Mouse (Mus musculus) forebrain, embryonic 16.5 days (tissue): ENCODE data around the gene Hrh2. TPM values are rescaled to one million over a fixed set of nuclear protein-coding genes. Genes with fewer than 3 reads are reported as not detected.

ENCODE experiments used
- ATAC-seq: fragments of 200-750 bp; cut with Nextera tagmentation; 2 replicates; pipeline ENCODE4 v1.8.0; 2017; ENCODE audit warnings: mild to moderate bottlenecking, moderate library complexity
- H3K27ac ChIP-seq: fragments of 300-500 bp; sonication (generic); 2 replicates; pipeline ENCODE4 v1.5.1; 2014; ENCODE audit warnings: low read length, control low read depth
- H3K27me3 ChIP-seq: fragments of 300-500 bp; sonication (generic); replicated peaks from 2 replicates; pipeline ENCODE4 v1.6.1; 2014; ENCODE audit warnings: low read length; ENCODE audit not compliant: control insufficient read depth, insufficient read depth
- H3K36me3 ChIP-seq: fragments of 300-500 bp; sonication (generic); 2 replicates; pipeline ENCODE4 v1.6.1; 2014; ENCODE audit not compliant: control insufficient read depth, insufficient read depth
- H3K4me1 ChIP-seq: fragments of 300-500 bp; sonication (generic); replicated peaks from 2 replicates; pipeline ENCODE4 v1.6.1; 2014; ENCODE audit warnings: low read length; ENCODE audit not compliant: control insufficient read depth, insufficient read depth
- H3K4me2 ChIP-seq: fragments of 300-500 bp; sonication (generic); 2 replicates; pipeline ENCODE4 v1.6.1; 2014; ENCODE audit warnings: mild to moderate bottlenecking, low read length, control low read depth
- H3K4me3 ChIP-seq: fragments of 300-500 bp; sonication (generic); replicated peaks from 2 replicates; pipeline ENCODE4 v1.5.1; 2014; ENCODE audit warnings: mild to moderate bottlenecking, low read length, control low read depth
- H3K9ac ChIP-seq: fragments of 300-500 bp; sonication (generic); replicated peaks from 2 replicates; pipeline ENCODE4 v1.6.1; 2014; ENCODE audit warnings: low read depth, low read length, control low read depth
- H3K9me3 ChIP-seq: fragments of 300-500 bp; sonication (generic); 2 replicates; pipeline ENCODE4 v1.6.1; 2016; ENCODE audit warnings: low read length; ENCODE audit not compliant: control insufficient read depth
- WGBS: fragments of 180-500 bp; shearing (Covaris S2); extraction: QIAGEN DNeasy Blood & Tissue Kit; methylation state at CpG from one replicate; pipeline ENCODE4 v1.1.7; 2014; 5-methylcytosine and 5-hydroxymethylcytosine counted together
- polyA plus RNA-seq: library from polyadenylated mRNA; unstranded; fragments of >200 nt; fragmentation: Nextera tagmentation; extraction: Ambion mirVana; gene quantifications from 2 replicates; pipeline ENCODE4 v1.2.1, GENCODE M21; 2015

Hrh2 gene
- polyA plus RNA-seq, 1 experiment from 2014 or later, result 0.73 TPM

DNA sequence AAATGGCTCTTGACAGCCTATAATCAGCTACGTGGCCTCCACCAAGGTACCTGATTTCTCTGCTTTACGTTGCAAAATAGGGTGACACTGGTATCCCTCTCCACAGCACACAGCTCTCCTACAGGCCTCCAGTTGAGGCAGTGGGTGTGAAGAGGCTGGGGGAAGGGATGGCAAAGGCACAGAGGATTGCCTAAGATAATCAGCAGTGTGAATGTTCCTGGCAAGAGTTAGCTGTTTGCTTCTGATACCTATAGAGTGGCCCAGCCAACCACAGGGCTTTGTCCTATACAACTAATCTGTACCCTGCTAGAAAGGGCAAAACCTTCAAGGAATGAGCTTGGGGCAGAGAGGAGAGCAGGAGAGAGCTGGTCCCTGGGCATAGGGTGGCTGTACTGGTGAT, 11.5 kb downstream of the Hrh2 start:
- Histone ChIP-seq H3K36me3 (no peaks in the 10 kb centered on the region), H3K27ac (no peak overlapping the region), H3K9ac (no peak overlapping the region), H3K4me2 (no peak overlapping the region), H3K27me3 (no peaks in the 10 kb centered on the region), H3K9me3 (no peaks in the 10 kb centered on the region), H3K4me3 (no peak overlapping the region), H3K4me1 (peaks cover 6% of the 10 kb centered on the region)
- ATAC-seq, result no peak
- 93% methylated on average over 2 of the region's 2 CpGs for WGBS

DNA sequence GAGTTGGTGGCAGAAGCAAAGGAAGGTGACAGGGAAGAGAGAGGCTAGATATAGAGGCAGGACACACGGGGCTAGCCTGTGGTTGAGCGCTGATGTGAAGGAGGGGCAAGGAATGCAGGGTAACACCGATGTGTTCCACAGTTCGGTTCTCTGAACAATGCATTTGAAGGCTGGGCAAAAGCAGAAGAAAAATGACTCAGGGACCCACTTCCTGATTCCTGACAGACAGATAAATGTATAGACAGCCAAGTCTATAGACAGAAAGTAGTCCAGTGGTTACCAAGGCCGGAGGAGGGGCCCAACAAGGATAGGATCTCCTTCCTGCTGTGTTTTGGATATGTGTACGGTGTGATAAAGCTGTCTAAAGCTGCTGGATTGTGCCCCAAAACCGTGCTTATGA, 13.3 kb downstream of the Hrh2 start:
- Histone ChIP-seq H3K4me3 (no peak overlapping the region), H3K27me3 (no peaks in the 10 kb centered on the region), H3K9ac (no peak overlapping the region), H3K4me2 (no peak overlapping the region), H3K36me3 (no peaks in the 10 kb centered on the region), H3K4me1 (peaks cover 6% of the 10 kb centered on the region), H3K9me3 (no peaks in the 10 kb centered on the region), H3K27ac (no peak overlapping the region)
- no peak for ATAC-seq
- 86% methylated on average over 7 of the region's 7 CpGs for WGBS

DNA sequence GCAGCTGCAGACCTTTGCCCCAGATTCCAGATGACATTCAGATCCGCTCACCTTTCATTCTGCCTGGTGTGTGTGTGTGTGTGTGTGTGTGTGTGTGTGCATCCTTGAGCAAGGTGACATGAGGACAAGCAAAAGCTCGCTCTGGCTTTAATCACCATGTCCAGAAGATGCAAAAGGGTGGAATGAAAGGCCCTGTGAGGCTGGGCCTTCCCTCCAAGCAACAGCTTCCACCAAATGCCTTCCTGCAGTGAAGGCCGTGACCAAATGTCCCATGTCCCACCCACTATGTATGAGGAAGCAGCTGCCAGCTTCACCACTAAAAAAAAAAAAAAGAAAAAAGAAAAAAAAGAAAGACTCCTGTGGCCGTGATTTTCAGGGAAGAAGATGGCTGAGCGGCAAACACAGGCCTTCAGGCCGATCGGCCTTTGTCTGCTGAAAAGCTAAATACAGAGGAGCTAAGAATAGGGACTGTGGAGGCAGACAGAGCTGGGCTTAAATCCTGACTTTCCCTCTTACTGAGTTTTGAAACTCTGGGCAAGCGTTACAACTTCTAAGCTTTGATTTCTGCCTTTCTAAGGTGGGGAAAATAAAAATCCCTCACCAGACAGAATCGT, 14.3 kb downstream of the Hrh2 start:
- Histone ChIP-seq H3K9ac (no peak overlapping the region), H3K27ac (no peak overlapping the region), H3K9me3 (no peaks in the 10 kb centered on the region), H3K36me3 (no peaks in the 10 kb centered on the region), H3K4me3 (no peak overlapping the region), H3K27me3 (no peaks in the 10 kb centered on the region), H3K4me1 (peaks cover 6% of the 10 kb centered on the region), H3K4me2 (no peak overlapping the region)
- ATAC-seq, result no peak
- 63% methylated on average over 9 of the region's 9 CpGs for WGBS

DNA sequence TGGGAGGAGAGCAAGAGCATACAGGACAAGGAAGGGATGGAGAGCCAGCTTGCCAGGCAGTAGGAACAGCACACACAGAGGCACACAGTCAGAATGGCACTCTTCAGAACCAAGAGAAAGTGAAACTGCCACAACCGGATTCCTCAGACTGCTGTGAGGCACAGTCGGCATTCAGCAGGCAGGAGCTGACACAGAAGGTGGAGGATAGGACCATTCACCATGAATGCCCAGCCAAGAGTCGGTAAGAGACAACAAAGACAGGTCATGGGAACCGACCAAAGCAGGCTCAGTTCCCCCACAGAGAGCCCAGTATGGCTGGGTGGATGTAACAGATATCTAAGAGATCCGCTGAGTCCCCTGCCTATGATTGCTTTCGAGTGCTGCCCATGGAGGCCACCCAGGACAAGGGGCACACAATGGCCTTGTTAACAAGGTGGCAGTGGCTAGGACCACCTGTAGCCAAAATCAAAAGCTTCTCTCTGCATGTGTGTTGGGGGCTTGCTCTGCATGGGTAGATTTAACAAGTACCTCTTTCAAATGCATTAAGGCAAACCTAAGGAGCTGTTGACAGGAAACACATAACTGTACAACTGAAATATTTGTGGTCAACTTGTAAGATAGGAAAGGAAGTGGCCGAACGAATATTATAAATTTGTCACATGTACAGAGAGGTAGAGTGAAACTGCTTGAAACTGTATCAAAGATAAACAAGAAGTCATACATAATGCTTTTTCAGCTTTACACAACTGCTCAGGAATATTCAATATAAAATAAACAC, 17.7 kb downstream of the Hrh2 start:
- 51% methylated on average over 8 of the region's 8 CpGs for WGBS
- Histone ChIP-seq H3K9ac (no peak overlapping the region), H3K9me3 (no peaks in the 10 kb centered on the region), H3K36me3 (no peaks in the 10 kb centered on the region), H3K4me2 (no peak overlapping the region), H3K4me3 (no peak overlapping the region), H3K27ac (no peak overlapping the region), H3K27me3 (no peaks in the 10 kb centered on the region), H3K4me1 (peaks cover 13% of the 10 kb centered on the region; the same call in 1 of the 2 replicates)
- no peak for ATAC-seq

DNA sequence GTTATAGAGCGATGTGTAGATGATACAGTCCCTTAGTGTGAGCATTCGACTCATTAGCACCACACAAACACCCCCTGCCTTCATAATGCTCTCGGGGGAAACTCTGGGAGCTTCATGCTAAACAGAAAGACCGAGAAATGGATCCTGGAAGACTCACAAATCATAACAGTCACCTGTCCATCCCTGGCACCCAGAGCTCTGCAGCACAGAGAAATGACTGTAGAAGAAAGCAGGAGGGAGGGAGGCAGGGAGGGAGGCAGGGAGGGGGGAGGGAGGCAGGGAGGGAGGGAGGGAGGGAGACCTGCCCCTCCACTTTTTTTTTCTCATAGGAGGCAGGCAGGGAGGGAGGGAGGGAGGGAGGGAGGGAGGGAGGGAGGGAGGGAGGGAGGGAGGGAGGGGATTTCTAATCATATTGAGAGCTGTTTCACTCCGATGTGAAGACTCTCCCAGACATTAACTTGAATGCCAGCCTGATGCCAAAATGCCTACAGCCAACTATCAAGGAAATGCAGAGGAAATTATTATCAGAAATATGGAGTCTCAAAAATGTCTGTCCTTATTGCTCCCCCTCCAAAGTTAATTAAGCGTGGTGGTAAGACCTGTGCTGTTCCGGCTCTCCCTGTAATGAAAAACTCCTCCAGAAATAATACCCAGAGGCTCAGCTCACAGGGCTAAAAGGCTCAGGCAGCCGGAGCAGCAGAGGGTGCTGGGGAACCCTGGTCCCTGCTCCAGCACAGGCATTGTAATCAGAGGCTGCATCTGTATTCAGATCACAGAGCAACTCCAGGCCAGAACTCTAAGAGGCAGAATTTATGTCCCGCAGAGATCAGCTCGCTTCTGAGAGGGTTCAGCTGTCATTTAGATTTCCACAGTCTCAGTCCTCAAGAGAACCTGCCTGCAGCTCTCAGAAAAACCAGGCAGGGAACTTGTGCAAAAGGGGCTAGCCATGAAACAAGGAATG, 19.9 kb downstream of the Hrh2 start:
- H3K9ac ChIP-seq, result no peak overlapping the region
- no peaks in the 10 kb centered on the region for H3K27me3 ChIP-seq
- no peaks in the 10 kb centered on the region for H3K9me3 ChIP-seq
- peak overlapping the region; percentile 6 for H3K27ac ChIP-seq
- H3K4me1 ChIP-seq, result peaks cover 13% of the 10 kb centered on the region; the same call in 1 of the 2 replicates
- WGBS, result 22% methylated on average over 10 of the region's 10 CpGs
- ATAC-seq, result peak; percentile 77
- no peak overlapping the region for H3K4me3 ChIP-seq
- H3K36me3 ChIP-seq, result no peaks in the 10 kb centered on the region
- no peak overlapping the region for H3K4me2 ChIP-seq

DNA sequence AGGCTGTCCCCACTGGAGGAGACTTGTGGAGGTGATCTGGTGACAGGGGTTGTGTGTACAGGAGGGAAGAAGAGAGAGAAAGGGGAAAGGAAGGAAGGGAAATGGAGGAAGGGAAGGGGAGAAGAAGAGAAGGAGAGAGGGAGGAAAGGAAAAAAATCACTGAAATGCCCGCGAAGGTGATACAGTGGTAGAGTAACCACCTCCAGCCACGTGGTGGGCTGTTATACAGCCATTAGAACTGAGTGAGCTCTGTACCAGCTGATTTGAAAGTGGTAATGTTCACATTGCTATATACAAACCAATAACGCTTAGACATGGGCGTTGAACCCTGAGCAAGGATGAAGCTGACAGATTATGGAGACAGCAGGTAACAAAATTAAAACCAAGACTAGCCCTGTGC, 20.6 kb downstream of the Hrh2 start:
- Histone ChIP-seq H3K4me2 (no peak overlapping the region), H3K9me3 (no peaks in the 10 kb centered on the region), H3K27me3 (no peaks in the 10 kb centered on the region), H3K36me3 (no peaks in the 10 kb centered on the region), H3K27ac (peak overlapping the region; percentile 6), H3K9ac (no peak overlapping the region), H3K4me3 (no peak overlapping the region), H3K4me1 (peaks cover 13% of the 10 kb centered on the region; the same call in 1 of the 2 replicates)
- no peak for ATAC-seq
- 51% methylated on average over 5 of the region's 5 CpGs for WGBS

DNA sequence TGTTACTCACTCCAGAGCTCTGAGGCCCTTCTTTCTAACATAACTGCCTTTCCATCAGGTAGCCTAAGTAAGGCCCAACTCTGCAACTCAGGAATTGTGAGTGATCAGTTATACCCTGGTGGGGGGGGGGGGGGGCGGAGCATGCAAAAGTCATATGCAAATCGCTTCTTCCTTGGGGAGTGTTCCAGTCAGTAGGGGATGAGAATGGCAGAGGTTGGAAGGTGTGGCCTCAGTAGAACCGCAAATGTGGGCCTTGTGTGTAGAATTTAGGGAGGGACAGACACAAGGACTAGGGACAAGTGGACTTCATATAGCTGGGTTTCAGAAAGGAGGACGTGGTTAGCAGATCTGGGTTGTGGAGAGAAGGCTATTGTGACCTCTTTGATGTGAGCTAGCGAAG, 23.3 kb downstream of the Hrh2 start:
- H3K27ac ChIP-seq, result no peak overlapping the region
- no peak for ATAC-seq
- no peaks in the 10 kb centered on the region for H3K36me3 ChIP-seq
- WGBS, result 44% methylated on average over 5 of the region's 5 CpGs
- H3K4me2 ChIP-seq, result no peak overlapping the region
- no peaks in the 10 kb centered on the region for H3K27me3 ChIP-seq
- peaks cover 13% of the 10 kb centered on the region; the same call in 1 of the 2 replicates for H3K4me1 ChIP-seq
- no peaks in the 10 kb centered on the region for H3K9me3 ChIP-seq
- no peak overlapping the region for H3K9ac ChIP-seq
- H3K4me3 ChIP-seq, result no peak overlapping the region

DNA sequence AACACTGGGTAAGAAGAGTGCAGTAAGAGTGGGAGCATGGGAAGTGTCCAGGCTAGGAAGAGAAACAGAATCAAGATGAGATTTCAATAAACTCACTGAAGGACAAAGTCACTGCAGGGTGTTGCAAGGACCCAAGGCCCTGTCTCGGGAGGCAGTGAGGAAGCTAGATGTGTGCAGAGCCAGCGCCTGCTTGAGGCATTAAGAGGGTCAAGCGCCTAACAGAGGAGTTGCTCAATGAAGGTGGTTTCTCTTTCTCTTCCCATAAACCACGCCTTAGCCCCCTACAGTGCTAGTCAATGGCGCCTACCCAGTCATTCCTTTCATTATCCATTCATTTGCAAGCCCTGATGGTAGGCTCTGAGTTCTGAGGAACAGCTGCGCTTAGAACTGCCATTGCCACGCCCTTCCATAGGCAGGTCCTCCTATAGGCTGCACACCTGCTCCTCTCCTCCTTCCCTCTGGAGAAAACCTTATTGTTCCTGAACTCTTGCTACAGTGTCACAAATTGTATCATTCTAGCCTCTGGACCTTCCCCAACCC, 23.9 kb downstream of the Hrh2 start:
- Histone ChIP-seq H3K36me3 (no peaks in the 10 kb centered on the region), H3K27ac (no peak overlapping the region), H3K4me2 (no peak overlapping the region), H3K4me3 (no peak overlapping the region), H3K9ac (no peak overlapping the region), H3K4me1 (peaks cover 13% of the 10 kb centered on the region; the same call in 1 of the 2 replicates), H3K27me3 (no peaks in the 10 kb centered on the region), H3K9me3 (no peaks in the 10 kb centered on the region)
- no peak for ATAC-seq
- WGBS, result 30% methylated on average over 7 of the region's 7 CpGs

DNA sequence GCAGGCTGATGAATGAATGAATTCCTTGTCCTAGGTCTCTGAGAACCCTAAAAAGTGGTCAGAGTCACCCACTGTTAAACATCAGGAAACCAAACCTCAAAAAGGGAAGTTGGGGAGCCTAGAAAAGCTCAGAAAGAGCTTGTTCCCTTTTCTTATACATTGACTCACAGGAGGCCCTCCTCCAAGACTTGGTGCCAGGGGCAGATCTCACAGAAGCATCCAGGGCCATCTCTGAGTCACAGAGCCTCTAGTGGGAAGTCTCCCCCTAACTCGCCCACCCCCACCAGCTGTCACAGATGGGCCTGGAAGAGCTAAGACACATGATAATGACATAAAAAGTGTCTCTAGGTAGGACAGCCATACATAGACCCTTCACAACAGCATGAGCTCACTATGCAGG, 26.4 kb downstream of the Hrh2 start:
- no peaks in the 10 kb centered on the region for H3K27me3 ChIP-seq
- no peak overlapping the region for H3K9ac ChIP-seq
- no peak overlapping the region for H3K4me2 ChIP-seq
- 89% methylated on average over 1 of the region's 1 CpGs for WGBS
- H3K27ac ChIP-seq, result no peak overlapping the region
- H3K36me3 ChIP-seq, result no peaks in the 10 kb centered on the region
- H3K9me3 ChIP-seq, result no peaks in the 10 kb centered on the region
- no peak overlapping the region for H3K4me3 ChIP-seq
- ATAC-seq, result no peak
- H3K4me1 ChIP-seq, result 0 out of 2 replicates have a peak, but pooled peaks cover 2% of the 10 kb centered on the region
